Mouse (Mus musculus) hindbrain, postnatal 0 days (tissue): ENCODE data around the gene Trappc6a. TPM values are rescaled to one million over a fixed set of nuclear protein-coding genes. Genes with fewer than 3 reads are reported as not detected.
A peak's percentile ranks its signal among the peaks of the same experiment; 100 is the strongest.

ENCODE experiments used
- ATAC-seq: fragments of 200-750 bp; cut with Nextera tagmentation; 2 replicates; pipeline ENCODE4 v1.8.0; 2017; ENCODE audit warnings: mild to moderate bottlenecking, moderate TSS enrichment, moderate library complexity
- DNase-seq: peaks from one replicate; pipeline ENCODE4 v3.0.0-alpha.2; 2015; ENCODE audit warnings: low spot score
- H3K27ac ChIP-seq: fragments of 300-500 bp; sonication (generic); 2 replicates; pipeline ENCODE4 v1.5.1; 2014; ENCODE audit warnings: mild to moderate bottlenecking
- H3K27me3 ChIP-seq: fragments of 300-500 bp; sonication (generic); 2 replicates; pipeline ENCODE4 v1.6.1; 2014; ENCODE audit warnings: low read length, mixed read lengths; ENCODE audit not compliant: insufficient read depth
- H3K36me3 ChIP-seq: fragments of 300-500 bp; sonication (generic); 2 replicates; pipeline ENCODE4 v1.6.1; 2014; ENCODE audit warnings: low read length, mixed read lengths; ENCODE audit not compliant: insufficient read depth
- H3K4me1 ChIP-seq: fragments of 300-500 bp; sonication (generic); 2 replicates; pipeline ENCODE4 v1.6.1; 2014; ENCODE audit warnings: antibody characterized with exemption, low read length, mixed read lengths; ENCODE audit not compliant: insufficient read depth
- H3K4me2 ChIP-seq: fragments of 300-500 bp; sonication (generic); 2 replicates; pipeline ENCODE4 v1.6.1; 2014; ENCODE audit warnings: low read depth, mild to moderate bottlenecking, low read length, moderate library complexity, mixed read lengths
- H3K4me3 ChIP-seq: fragments of 300-500 bp; sonication (generic); 2 replicates; pipeline ENCODE4 v1.5.1; 2014; ENCODE audit warnings: low read length
- H3K9ac ChIP-seq: fragments of 300-500 bp; sonication (generic); replicated peaks from 2 replicates; pipeline ENCODE4 v1.6.1; 2014; ENCODE audit warnings: mild to moderate bottlenecking, low read length, moderate library complexity, mixed read lengths
- H3K9me3 ChIP-seq: fragments of 300-500 bp; sonication (generic); 2 replicates; pipeline ENCODE4 v1.6.1; 2016; ENCODE audit warnings: low read length, mixed read lengths
- CTCF ChIP-seq: IDR thresholded peaks from 2 replicates; pipeline ENCODE4 v1.5.1; 2016; ENCODE audit warnings: antibody characterized with exemption, control low read depth, low read depth
- WGBS: fragments of 180-500 bp; shearing (Covaris S2); extraction: QIAGEN DNeasy Blood & Tissue Kit; methylation state at CpG from one replicate; pipeline ENCODE4 v1.1.7; 2014; 5-methylcytosine and 5-hydroxymethylcytosine counted together
- polyA plus RNA-seq: library from polyadenylated mRNA; unstranded; fragments of >200 nt; fragmentation: Nextera tagmentation; extraction: Ambion mirVana; gene quantifications from 2 replicates; pipeline ENCODE4 v1.2.1, GENCODE M21; 2015
- total RNA-seq: library from RNA; depleted of rRNA; stranded (reverse); fragments of >200 nt; gene quantifications from 2 replicates; pipeline ENCODE4 v1.2.3, GENCODE M21; 2014; rRNA removed

Gene Trappc6a
- total and polyA plus RNA-seq, 2 experiments from 2014 or later, result 42.8 to 46.5 TPM

DNA sequence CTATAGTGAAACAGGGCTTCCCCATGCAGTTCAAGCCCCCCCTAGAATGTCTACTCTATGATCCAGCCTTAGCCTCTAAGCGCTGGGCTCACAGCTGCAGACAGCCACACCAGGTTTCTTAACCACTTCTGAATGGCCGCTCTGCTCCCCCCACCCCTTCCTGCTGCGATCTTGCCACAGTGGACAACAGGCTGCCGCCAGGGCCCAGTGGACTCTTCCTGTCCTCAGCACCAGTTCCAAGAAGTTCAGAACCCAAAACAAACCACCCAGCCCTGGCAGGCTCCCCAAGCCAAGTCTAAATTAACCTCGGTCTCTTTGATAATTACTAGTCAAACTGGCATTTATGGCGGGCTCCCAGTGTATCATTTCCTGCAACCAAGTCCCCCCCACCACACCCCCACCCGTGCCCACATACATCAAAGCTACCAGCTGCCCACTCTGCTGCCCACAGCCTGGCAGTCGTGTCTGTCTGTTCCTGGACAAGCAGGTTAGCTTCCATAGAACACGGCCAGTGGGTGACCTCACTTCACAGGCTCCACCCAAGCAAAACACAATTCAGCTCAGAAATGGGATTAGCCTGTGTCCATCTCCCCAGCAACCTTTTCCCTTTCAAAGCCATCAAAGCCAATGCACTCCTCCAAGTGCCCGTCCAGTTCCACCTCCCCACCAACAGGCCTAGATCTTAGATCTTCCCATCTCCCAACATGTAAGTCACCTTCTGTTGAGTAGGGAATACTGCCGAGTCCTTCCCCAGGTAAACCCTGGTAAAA, 52.5 kb downstream of the Trappc6a start:
- DNase-seq (peak; percentile 36), ATAC-seq (no peak)
- H3K27ac ChIP-seq, result peak overlapping the region; percentile 85
- H3K27me3 ChIP-seq, result no peaks in the 10 kb centered on the region
- no peak for TF ChIP-seq CTCF
- H3K4me3 ChIP-seq, result peak overlapping the region; percentile 90
- peak overlapping the region; percentile 97 for H3K9ac ChIP-seq
- peak overlapping the region; percentile 96 for H3K4me2 ChIP-seq
- H3K36me3 ChIP-seq, result peaks cover 16% of the 10 kb centered on the region
- H3K4me1 ChIP-seq, result peaks cover 37% of the 10 kb centered on the region
- 20% methylated on average over 11 of the region's 11 CpGs for WGBS
- no peaks in the 10 kb centered on the region for H3K9me3 ChIP-seq

DNA sequence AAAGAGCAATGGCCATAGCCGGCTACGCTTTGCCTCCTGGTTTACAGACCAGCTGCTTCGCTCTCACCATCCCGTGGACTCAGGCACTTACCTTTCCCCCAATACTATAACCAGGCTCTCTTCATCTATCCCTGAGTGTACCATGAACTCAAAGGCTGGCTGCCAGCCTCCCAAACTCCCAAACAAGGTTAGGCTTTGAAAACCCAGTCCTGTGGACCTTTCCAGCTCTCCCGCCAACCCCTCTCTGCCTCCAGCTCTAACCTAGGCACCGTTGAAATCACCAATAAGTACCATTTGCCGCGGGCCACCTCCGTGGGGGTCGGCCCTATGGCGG, 53.2 kb downstream of the Trappc6a start:
- Histone ChIP-seq H3K27ac (peak overlapping the region; percentile 85), H3K4me3 (peak overlapping the region; percentile 90), H3K27me3 (no peaks in the 10 kb centered on the region), H3K36me3 (peaks cover 12% of the 10 kb centered on the region), H3K9ac (peak overlapping the region; percentile 97), H3K4me1 (peaks cover 37% of the 10 kb centered on the region), H3K4me2 (peak overlapping the region; percentile 96), H3K9me3 (no peaks in the 10 kb centered on the region)
- DNase-seq (no peak), ATAC-seq (no peak)
- WGBS, result under 1% methylated on average over 11 of the region's 11 CpGs
- TF ChIP-seq CTCF, result no peak

DNA sequence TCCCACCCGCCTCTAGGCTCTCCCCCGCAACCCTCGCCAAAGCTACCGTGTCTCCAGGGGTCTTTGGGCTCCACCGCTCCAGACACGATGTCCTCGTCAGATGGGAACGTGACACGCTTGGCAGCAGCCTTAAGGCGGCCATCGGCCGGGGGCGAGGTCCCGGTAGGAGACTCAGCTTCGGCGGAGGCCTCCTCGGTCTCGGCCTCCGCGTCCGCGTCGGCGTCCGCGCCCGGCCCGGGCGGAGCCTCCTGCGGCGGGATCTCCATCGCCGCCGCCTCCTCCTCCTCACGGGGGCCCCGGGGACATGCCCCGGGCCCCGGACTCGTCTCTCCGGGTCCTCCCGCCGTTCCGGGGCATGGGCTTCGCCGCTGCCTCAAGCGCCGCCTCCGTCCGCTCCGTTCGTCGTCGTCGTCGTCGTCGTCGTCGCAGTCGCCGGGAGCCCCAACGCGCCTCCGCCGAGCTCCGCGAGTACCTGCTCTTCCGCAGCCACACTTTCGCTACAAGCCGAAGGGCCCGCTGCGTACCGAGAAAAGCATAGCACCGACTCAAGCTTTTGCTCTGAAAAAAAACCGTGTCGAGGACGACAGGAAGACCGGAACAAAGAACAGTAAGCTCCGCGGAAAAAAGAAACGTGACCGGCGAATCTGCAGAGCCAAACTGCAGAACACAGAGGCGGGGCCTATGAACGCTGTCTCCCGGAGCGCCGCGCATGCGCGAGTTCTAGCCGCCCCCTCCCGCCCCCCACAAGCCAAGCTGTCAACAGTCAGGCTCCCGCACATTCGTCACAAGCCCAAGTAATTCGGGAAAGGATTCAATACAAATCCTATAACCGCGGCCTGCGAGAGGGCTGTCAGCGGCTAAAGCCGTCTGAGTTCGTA, 53.8 kb downstream of the Trappc6a start:
- peaks cover 33% of the 10 kb centered on the region for H3K4me1 ChIP-seq
- peak overlapping the region; percentile 96 for H3K4me2 ChIP-seq
- H3K27ac ChIP-seq, result peak overlapping the region; percentile 85
- TF ChIP-seq CTCF, result no peak
- H3K4me3 ChIP-seq, result peak overlapping the region; percentile 90
- H3K9ac ChIP-seq, result peak overlapping the region; percentile 97
- no peaks in the 10 kb centered on the region for H3K27me3 ChIP-seq
- H3K36me3 ChIP-seq, result peaks cover 12% of the 10 kb centered on the region
- DNase-seq, result peak; percentile 98
- peak; percentile 91 for ATAC-seq
- H3K9me3 ChIP-seq, result no peaks in the 10 kb centered on the region
- WGBS, result 1% methylated on average over 102 of the region's 102 CpGs

DNA sequence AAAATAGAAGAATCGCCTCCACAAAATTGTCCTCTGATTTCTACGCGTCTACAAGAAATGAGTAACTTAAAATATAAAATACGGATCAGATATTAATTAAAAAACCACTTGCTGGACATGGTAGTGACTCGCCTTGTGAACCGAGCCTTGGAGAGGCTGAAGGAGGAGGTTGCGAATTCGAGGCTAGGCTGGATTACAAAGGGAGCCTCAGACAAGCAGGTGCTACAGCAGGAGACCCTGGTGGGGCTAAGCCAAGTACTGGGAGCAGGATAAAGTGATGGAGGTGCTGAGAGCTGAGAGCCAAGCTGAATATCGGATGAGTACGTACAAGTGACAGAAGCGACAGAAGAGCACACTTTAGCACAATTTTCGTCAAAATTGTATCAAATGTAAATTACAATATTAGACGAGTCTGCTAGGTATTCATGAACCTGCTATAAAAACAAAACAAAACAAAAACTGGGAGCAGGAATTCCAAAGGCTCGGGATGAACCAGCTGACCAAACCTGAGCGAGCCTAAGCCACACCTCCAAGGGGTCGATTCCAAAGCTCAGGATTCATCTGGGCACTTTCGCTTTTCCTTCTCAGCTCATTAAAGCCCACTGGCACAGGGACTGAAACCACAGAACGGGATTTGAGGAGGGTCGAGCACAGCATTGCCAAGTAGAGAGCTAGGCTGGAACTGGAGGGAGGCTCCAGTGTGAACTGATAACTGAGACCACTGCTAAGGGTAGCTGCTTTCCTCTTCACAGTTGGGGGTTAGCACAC, 54.6 kb downstream of the Trappc6a start, which contains the start of gene Ppp1r37:
Gene Ppp1r37, minus strand, starts transcription at position 434 of the 768 bp plus-strand sequence.
- Histone ChIP-seq H3K9ac (peak within 1 kb of the TSS; percentile 97), H3K4me2 (peak within 1 kb of the TSS; percentile 96), H3K27me3 (no peaks in the 10 kb centered on the region), H3K4me1 (peaks cover 29% of the 10 kb centered on the region), H3K4me3 (peak within 1 kb of the TSS; percentile 90), H3K9me3 (no peaks in the 10 kb centered on the region), H3K36me3 (peaks cover 12% of the 10 kb centered on the region), H3K27ac (peak within 1 kb of the TSS; percentile 85)
- no peak for TF ChIP-seq CTCF
- DNase-seq (peak; percentile 75), ATAC-seq (peak; percentile 42)
- 3% methylated on average over 19 of the region's 19 CpGs for WGBS

DNA sequence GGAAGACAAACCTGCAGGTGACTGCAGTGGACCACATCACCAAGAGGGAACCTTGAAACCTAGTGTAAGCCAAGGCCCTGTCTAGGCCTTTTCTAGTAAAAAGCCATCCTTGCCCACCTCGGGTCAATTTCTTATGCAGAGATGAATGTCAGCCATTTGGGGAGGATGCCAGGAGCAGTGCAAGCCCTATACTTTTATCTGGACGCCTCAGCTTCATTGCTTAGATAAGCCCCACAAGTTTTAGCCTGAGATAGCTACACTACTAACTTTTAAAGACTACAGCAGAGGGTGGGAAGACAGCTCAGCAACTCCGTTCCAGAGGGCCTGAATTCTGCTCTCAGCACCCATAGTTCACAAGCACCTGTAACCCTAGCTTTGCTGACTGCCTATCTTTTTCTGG, 55.7 kb downstream of the Trappc6a start:
- no peaks in the 10 kb centered on the region for H3K27me3 ChIP-seq
- no peaks in the 10 kb centered on the region for H3K9me3 ChIP-seq
- peaks cover 19% of the 10 kb centered on the region for H3K4me1 ChIP-seq
- TF ChIP-seq CTCF, result no peak
- DNase-seq (no peak), ATAC-seq (no peak)
- H3K4me2 ChIP-seq, result no peak overlapping the region
- 92% methylated on average over 3 of the region's 3 CpGs for WGBS
- no peak overlapping the region for H3K9ac ChIP-seq
- no peak overlapping the region for H3K4me3 ChIP-seq
- peak overlapping the region; percentile 85; the same call in 1 of the 2 replicates for H3K27ac ChIP-seq
- H3K36me3 ChIP-seq, result peaks cover 14% of the 10 kb centered on the region

DNA sequence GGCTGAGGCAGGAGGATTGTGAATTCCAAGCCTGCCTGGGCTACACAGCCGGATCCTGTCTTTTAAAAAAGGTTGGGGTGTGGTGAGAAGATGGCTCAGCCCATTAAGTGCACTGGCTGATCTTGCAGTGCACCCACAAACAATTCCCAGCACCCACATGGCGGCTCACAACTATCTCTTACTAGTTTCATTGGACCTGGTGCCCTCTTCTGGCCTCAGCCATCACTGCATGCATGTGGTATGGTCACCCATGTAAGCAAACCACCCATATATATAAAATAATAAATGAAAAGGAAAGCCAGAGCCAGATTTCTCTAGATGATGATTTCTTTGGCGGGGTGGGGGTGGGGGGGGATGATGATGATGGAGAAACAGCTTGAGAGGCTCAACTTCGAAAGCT, 56.3 kb downstream of the Trappc6a start:
- Histone ChIP-seq H3K4me2 (no peak overlapping the region), H3K9me3 (no peaks in the 10 kb centered on the region), H3K27me3 (no peaks in the 10 kb centered on the region), H3K27ac (no peak overlapping the region), H3K4me1 (peaks cover 13% of the 10 kb centered on the region), H3K4me3 (no peak overlapping the region), H3K36me3 (peaks cover 19% of the 10 kb centered on the region), H3K9ac (no peak overlapping the region)
- 92% methylated on average over 4 of the region's 4 CpGs for WGBS
- no peak for DNase-seq
- ATAC-seq, result no peak
- peak; percentile 31; the same call in 1 of the 2 replicates for TF ChIP-seq CTCF

Other genes starting within 250 kb of the Trappc6a start
- 62.6 and 68.3 TPM in 2 replicates for gene Vasp, start 236.6 kb upstream of the Trappc6a start, total RNA-seq
- gene Vasp, start 236.6 kb upstream of the Trappc6a start, polyA plus RNA-seq, result 35.5 and 37.0 TPM in 2 replicates
- 2.1 and 2.9 TPM in 2 replicates for gene Ppm1n, start 228.3 kb upstream of the Trappc6a start, total RNA-seq
- gene Ppm1n, start 228.3 kb upstream of the Trappc6a start, polyA plus RNA-seq, result 2.0 and 2.5 TPM in 2 replicates
- gene Rtn2, start 225.8 kb upstream of the Trappc6a start, total RNA-seq, result 151 and 155 TPM in 2 replicates
- 98.4 and 101 TPM in 2 replicates for gene Rtn2, start 225.8 kb upstream of the Trappc6a start, polyA plus RNA-seq
- 0.31 and 1.0 TPM in 2 replicates for gene Fosb, start 198.3 kb upstream of the Trappc6a start, total RNA-seq
- gene Fosb, start 198.3 kb upstream of the Trappc6a start, polyA plus RNA-seq, result 0.09 and 0.11 TPM in 2 replicates
- 44.1 and 46.1 TPM in 2 replicates for gene Ercc1, start 163.6 kb upstream of the Trappc6a start, total RNA-seq
- gene Ercc1, start 163.6 kb upstream of the Trappc6a start, polyA plus RNA-seq, result 69.0 and 74.2 TPM in 2 replicates
- 11.1 and 12.4 TPM in 2 replicates for gene Cd3eap, start 148.9 kb upstream of the Trappc6a start, total RNA-seq
- gene Cd3eap, start 148.9 kb upstream of the Trappc6a start, polyA plus RNA-seq, result 17.9 and 19.3 TPM in 2 replicates
- 0.68 and 1.0 TPM in 2 replicates for gene Ppp1r13l, start 148.6 kb upstream of the Trappc6a start, total RNA-seq
- gene Ppp1r13l, start 148.6 kb upstream of the Trappc6a start, polyA plus RNA-seq, result 1.0 and 1.2 TPM in 2 replicates
- 57.3 and 65.1 TPM in 2 replicates for gene Ercc2, start 126.4 kb upstream of the Trappc6a start, total RNA-seq
- gene Ercc2, start 126.4 kb upstream of the Trappc6a start, polyA plus RNA-seq, result 18.6 and 19.9 TPM in 2 replicates
- gene Klc3, start 104.3 kb upstream of the Trappc6a start, total RNA-seq, result 2.3 and 2.9 TPM in 2 replicates
- 1.7 and 2.7 TPM in 2 replicates for gene Klc3, start 104.3 kb upstream of the Trappc6a start, polyA plus RNA-seq
- 3.9 and 27.4 TPM in 2 replicates for gene Ckm, start 103.6 kb upstream of the Trappc6a start, total RNA-seq
- gene Ckm, start 103.6 kb upstream of the Trappc6a start, polyA plus RNA-seq, result 0.14 and 0.30 TPM in 2 replicates
- gene Mark4, start 49.6 kb upstream of the Trappc6a start, total RNA-seq, result 60.3 and 60.5 TPM in 2 replicates
- gene Mark4, start 49.6 kb upstream of the Trappc6a start, polyA plus RNA-seq, result 16.2 and 18.1 TPM in 2 replicates
- gene Exoc3l2, start 45.1 kb upstream of the Trappc6a start, total RNA-seq, result 0.61 and 1.3 TPM in 2 replicates
- gene Exoc3l2, start 45.1 kb upstream of the Trappc6a start, polyA plus RNA-seq, result 2.0 and 2.3 TPM in 2 replicates
- 18.8 and 22.4 TPM in 2 replicates for gene Bloc1s3, start within 50 bp of the Trappc6a start, total RNA-seq
- 3.8 and 4.3 TPM in 2 replicates for gene Bloc1s3, start within 50 bp of the Trappc6a start, polyA plus RNA-seq
- 1.9 and 4.4 TPM in 2 replicates for gene Nkpd1, start 9.4 kb downstream of the Trappc6a start, total RNA-seq
- 1.3 TPM in 2 replicates for gene Nkpd1, start 9.4 kb downstream of the Trappc6a start, polyA plus RNA-seq
- 125 and 128 TPM in 2 replicates for gene Ppp1r37, start 54.7 kb downstream of the Trappc6a start, total RNA-seq
- gene Ppp1r37, start 54.7 kb downstream of the Trappc6a start, polyA plus RNA-seq, result 27.0 and 27.7 TPM in 2 replicates
- gene Zfp296, start 68.9 kb downstream of the Trappc6a start, total RNA-seq, result 0.25 TPM in 1 of 2 replicates, not detected in the other
- not detected in 2 replicates for gene Zfp296, start 68.9 kb downstream of the Trappc6a start, polyA plus RNA-seq
- gene Gemin7, start 69.2 kb downstream of the Trappc6a start, total RNA-seq, result 60.0 and 61.7 TPM in 2 replicates
- gene Gemin7, start 69.2 kb downstream of the Trappc6a start, polyA plus RNA-seq, result 153 and 162 TPM in 2 replicates
- 67.0 and 90.9 TPM in 2 replicates for gene Clasrp, start 96.1 kb downstream of the Trappc6a start, total RNA-seq
- gene Clasrp, start 96.1 kb downstream of the Trappc6a start, polyA plus RNA-seq, result 70.3 and 77.5 TPM in 2 replicates
- gene Relb, start 121.0 kb downstream of the Trappc6a start, total RNA-seq, result 9.2 and 10.2 TPM in 2 replicates
- gene Relb, start 121.0 kb downstream of the Trappc6a start, polyA plus RNA-seq, result 6.5 and 6.9 TPM in 2 replicates
- 178 and 187 TPM in 2 replicates for gene Clptm1, start 156.6 kb downstream of the Trappc6a start, total RNA-seq
- gene Clptm1, start 156.6 kb downstream of the Trappc6a start, polyA plus RNA-seq, result 135 and 142 TPM in 2 replicates
- gene Apoc2, start 169.5 kb downstream of the Trappc6a start, total RNA-seq, result not detected in 2 replicates
- 0.38 TPM in 1 of 2 replicates, not detected in the other for gene Apoc2, start 169.5 kb downstream of the Trappc6a start, polyA plus RNA-seq
- gene Gm44805, start 173.0 kb downstream of the Trappc6a start, total RNA-seq, result not detected in 2 replicates
- gene Gm44805, start 173.0 kb downstream of the Trappc6a start, polyA plus RNA-seq, result not detected in 2 replicates
- not detected in 2 replicates for gene Apoc4, start 173.1 kb downstream of the Trappc6a start, total RNA-seq
- not detected in 2 replicates for gene Apoc4, start 173.1 kb downstream of the Trappc6a start, polyA plus RNA-seq
- 1.5 and 2.3 TPM in 2 replicates for gene Apoc1, start 184.3 kb downstream of the Trappc6a start, total RNA-seq
- gene Apoc1, start 184.3 kb downstream of the Trappc6a start, polyA plus RNA-seq, result 13.9 and 14.2 TPM in 2 replicates
- gene Apoe, start 190.8 kb downstream of the Trappc6a start, total RNA-seq, result 2,123 and 2,525 TPM in 2 replicates
- gene Apoe, start 190.8 kb downstream of the Trappc6a start, polyA plus RNA-seq, result 3,307 and 3,685 TPM in 2 replicates
- gene Tomm40, start 207.0 kb downstream of the Trappc6a start, total RNA-seq, result 147 and 151 TPM in 2 replicates
- 172 and 173 TPM in 2 replicates for gene Tomm40, start 207.0 kb downstream of the Trappc6a start, polyA plus RNA-seq
- 68.9 and 76.5 TPM in 2 replicates for gene Nectin2, start 242.1 kb downstream of the Trappc6a start, total RNA-seq
- gene Nectin2, start 242.1 kb downstream of the Trappc6a start, polyA plus RNA-seq, result 55.6 and 57.5 TPM in 2 replicates